Mouse (Mus musculus) heart, adult 9 months (tissue): ENCODE results near the gene Ppargc1a.

ENCODE experiments used
- DNase-seq, 2 experiments: peaks; one replicate each; pipeline ENCODE4 v3.0.0; 2022; ENCODE audit warnings: low spot score in 2 of 2

Ppargc1a gene

DNA sequence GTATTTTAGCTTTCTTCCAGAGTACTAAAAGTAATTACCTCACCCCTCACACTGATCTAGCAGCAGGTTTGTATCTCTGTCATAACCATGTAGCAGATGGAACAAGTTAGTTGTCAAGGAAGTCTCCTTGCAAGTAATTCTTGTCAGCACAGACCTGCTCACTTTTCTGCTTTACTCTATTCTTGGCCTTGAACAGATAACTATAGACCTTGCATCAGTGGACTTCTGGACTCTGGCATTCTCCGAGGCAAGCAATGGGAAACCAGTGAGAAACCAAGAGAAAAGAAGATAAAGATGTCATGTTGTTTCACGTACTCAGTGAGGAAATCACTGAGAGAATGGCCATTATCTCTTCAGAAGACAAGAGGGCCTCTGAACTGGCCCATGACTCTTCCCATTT, 152.1 kb downstream of the Ppargc1a start:
- no peak for DNase-seq

GRCm38 (mm10) chr5:51412303-51413117, 155.0 kb downstream of the Ppargc1a start:
- no peak for DNase-seq

DNA sequence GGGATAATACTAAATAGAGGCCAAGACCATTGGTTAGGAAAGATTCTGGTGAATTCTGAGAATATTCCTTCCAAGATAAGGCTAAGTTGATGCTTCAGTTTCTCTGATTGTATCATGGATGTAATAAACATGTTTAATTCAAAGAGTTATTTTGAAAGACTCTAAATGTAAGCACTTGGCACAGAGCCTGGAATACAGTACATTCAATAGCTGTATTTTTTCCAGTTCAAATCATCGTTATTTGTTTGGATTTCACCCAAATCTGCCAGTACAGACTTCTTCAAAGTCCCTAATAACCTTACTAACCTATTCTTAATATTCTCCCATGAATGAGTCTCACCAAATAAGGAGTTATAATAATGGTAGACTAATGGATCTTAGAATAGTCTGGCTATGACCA, 157.5 kb downstream of the Ppargc1a start:
- no peak for DNase-seq

DNA sequence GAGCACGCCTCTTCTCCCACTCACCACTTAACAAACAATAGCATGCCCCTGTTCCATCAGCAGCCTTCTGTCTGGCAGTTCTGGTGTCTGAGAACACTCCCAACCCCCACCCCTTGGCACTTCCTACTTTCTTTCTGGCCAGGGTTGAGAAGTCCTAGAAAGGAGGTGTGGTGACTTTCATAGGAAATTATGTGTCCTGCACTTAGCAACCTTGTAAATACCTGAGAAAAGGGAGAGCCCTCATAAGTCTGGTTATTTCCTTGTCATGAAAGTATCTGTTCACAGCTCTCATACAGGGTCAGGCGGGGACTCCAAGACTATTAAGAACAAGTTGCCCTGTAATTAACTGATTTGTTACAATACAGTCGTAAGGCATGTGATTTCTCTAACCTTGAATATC, 161.1 kb downstream of the Ppargc1a start:
- DNase-seq = no peak
